Mouse (Mus musculus): Measurements from ENCODE around the gene 2410004B18Rik. TPM values are rescaled to one million over a fixed set of nuclear protein-coding genes. Genes with fewer than 3 reads are reported as not detected.

The 2410004B18Rik gene
- polyA plus RNA-seq, 1 experiment from 2014 or later, result 10.1 TPM

DNA sequence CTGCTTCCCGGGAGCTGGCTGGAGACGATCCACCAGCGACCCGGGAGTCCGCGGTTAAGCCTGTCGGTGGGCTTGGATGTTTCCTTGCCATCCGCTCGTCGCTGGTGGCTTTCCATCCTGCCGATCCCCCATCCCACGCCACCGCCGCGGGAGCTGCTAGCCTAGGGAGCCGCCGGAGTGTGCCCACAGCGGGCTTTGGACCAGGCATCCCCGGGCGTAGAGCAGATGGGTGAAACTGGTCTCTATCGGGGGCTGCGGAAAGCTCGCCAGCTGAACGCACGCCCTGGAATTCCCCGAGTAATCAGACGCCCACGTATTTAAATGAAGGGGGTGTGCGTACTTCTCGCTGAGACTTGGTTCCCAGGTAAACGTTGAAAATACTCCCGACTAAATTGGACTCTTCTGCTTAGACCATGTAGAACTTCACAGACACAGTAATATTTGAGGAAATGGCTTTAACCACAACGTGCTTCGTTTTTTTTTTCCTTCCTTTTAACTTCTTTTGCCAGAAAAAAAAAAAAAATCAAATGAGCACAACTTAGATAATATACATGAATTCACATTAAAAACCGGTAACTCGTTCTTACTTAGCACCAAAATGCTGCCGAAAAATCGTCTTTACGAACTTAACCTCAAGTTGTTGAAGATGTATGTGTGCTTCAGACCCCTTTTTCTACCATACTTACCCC lies 13.0 kb upstream of the 2410004B18Rik start:
- peak; percentile 14 for ATAC-seq
- peaks cover 14% of the 10 kb centered on the region for H3K36me3 ChIP-seq (replicated peaks; ENCODE audit: insufficient read depth, low read length)
- peaks cover 24% of the 10 kb centered on the region for H3K4me1 ChIP-seq (ENCODE audit: insufficient read depth)
- TF ChIP-seq EP300 (IDR thresholded peaks at IDR 0.05; ENCODE audit: low read depth) (no peak), CTCF (IDR thresholded peaks at IDR 0.05; ENCODE audit: low read depth) (no peak)
- no peaks in the 10 kb centered on the region for H3K27me3 ChIP-seq (ENCODE audit: insufficient read depth, low read length)
- peak overlapping the region; percentile 95 for H3K9ac ChIP-seq (replicated peaks)
- H3K4me3 ChIP-seq (ENCODE audit: low read depth, low read length), result peak overlapping the region; percentile 98
- H3K4me2 ChIP-seq (ENCODE audit: low read depth, low read length), result peak overlapping the region; percentile 82
- peak; percentile 61 for DNase-seq
- 3% methylated on average over 38 of the region's 39 CpGs for WGBS (ENCODE audit: insufficient replicate concordance)
- no peaks in the 10 kb centered on the region for H3K9me3 ChIP-seq (ENCODE audit: low read length)
- H3K27ac ChIP-seq (ENCODE audit: low read depth), result peak overlapping the region; percentile 99

DNA sequence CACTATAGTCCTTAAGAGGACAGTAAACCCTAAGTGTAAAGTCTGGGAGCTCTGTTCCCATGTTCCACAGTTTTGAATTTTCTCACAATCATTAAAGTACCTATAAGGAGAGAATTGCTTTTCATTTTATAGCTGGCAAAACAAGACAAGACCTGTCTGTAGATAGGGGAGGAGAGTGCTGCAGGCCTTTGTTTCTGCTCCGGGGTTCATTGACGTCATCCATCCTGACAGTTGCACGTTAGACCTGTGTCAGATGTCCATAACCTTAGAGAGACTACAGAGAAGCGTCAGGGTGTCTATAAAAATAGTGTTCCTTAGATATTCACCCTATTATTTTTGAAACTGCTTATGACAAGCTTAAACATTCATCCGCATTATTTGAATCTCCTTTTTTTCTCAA lies 12.3 kb upstream of the 2410004B18Rik start:
- TF ChIP-seq CTCF (IDR thresholded peaks at IDR 0.05; ENCODE audit: low read depth), result no peak
- no peak for TF ChIP-seq EP300 (IDR thresholded peaks at IDR 0.05; ENCODE audit: low read depth)
- ATAC-seq, result no peak
- Histone ChIP-seq H3K4me2 (ENCODE audit: low read depth, low read length) (peak overlapping the region; percentile 82), H3K9ac (replicated peaks) (peak overlapping the region; percentile 95), H3K4me1 (ENCODE audit: insufficient read depth) (peaks cover 24% of the 10 kb centered on the region), H3K36me3 (replicated peaks; ENCODE audit: insufficient read depth, low read length) (peaks cover 16% of the 10 kb centered on the region), H3K9me3 (ENCODE audit: low read length) (no peaks in the 10 kb centered on the region), H3K4me3 (ENCODE audit: low read depth, low read length) (peak overlapping the region; percentile 98), H3K27ac (ENCODE audit: low read depth) (no peak overlapping the region), H3K27me3 (ENCODE audit: insufficient read depth, low read length) (no peaks in the 10 kb centered on the region)
- WGBS (ENCODE audit: insufficient replicate concordance), result 50% methylated on average over 5 of the region's 5 CpGs
- no peak for DNase-seq

- no peak overlapping the region for H3K4me2 ChIP-seq (ENCODE audit: low read depth, low read length)
- H3K4me3 ChIP-seq (ENCODE audit: low read depth, low read length), result no peak overlapping the region
- no peak for DNase-seq
- no peak overlapping the region for H3K9ac ChIP-seq (replicated peaks)
- no peak overlapping the region for H3K27ac ChIP-seq (ENCODE audit: low read depth)
- ATAC-seq, result no peak
- no peak for TF ChIP-seq CTCF (IDR thresholded peaks at IDR 0.05; ENCODE audit: low read depth)
- TF ChIP-seq EP300 (IDR thresholded peaks at IDR 0.05; ENCODE audit: low read depth), result no peak
- peaks cover 12% of the 10 kb centered on the region for H3K4me1 ChIP-seq (ENCODE audit: insufficient read depth)
- no peaks in the 10 kb centered on the region for H3K9me3 ChIP-seq (ENCODE audit: low read length)
- H3K27me3 ChIP-seq (ENCODE audit: insufficient read depth, low read length), result no peaks in the 10 kb centered on the region
- peaks cover 40% of the 10 kb centered on the region for H3K36me3 ChIP-seq (replicated peaks; ENCODE audit: insufficient read depth, low read length)
- 72% methylated on average over 7 of the region's 7 CpGs for WGBS (ENCODE audit: insufficient replicate concordance)
These were observed 8.1 kb upstream of the 2410004B18Rik start for GRCm38 (mm10) chr3:145929525-145930400.

GRCm38 (mm10) chr3:145933845-145934244 lies 4.0 kb upstream of the 2410004B18Rik start:
- Histone ChIP-seq H3K9me3 (ENCODE audit: low read length) (no peaks in the 10 kb centered on the region), H3K9ac (replicated peaks) (no peak overlapping the region), H3K36me3 (replicated peaks; ENCODE audit: insufficient read depth, low read length) (peaks cover 27% of the 10 kb centered on the region), H3K27ac (ENCODE audit: low read depth) (no peak overlapping the region), H3K27me3 (ENCODE audit: insufficient read depth, low read length) (no peaks in the 10 kb centered on the region), H3K4me3 (ENCODE audit: low read depth, low read length) (no peak overlapping the region), H3K4me2 (ENCODE audit: low read depth, low read length) (no peak overlapping the region), H3K4me1 (ENCODE audit: insufficient read depth) (peaks cover 2% of the 10 kb centered on the region)
- TF ChIP-seq CTCF (IDR thresholded peaks at IDR 0.05; ENCODE audit: low read depth) (no peak), EP300 (IDR thresholded peaks at IDR 0.05; ENCODE audit: low read depth) (no peak)
- ATAC-seq, result no peak
- no peak for DNase-seq
- 49% methylated on average over 9 of the region's 9 CpGs for WGBS (ENCODE audit: insufficient replicate concordance)

DNA sequence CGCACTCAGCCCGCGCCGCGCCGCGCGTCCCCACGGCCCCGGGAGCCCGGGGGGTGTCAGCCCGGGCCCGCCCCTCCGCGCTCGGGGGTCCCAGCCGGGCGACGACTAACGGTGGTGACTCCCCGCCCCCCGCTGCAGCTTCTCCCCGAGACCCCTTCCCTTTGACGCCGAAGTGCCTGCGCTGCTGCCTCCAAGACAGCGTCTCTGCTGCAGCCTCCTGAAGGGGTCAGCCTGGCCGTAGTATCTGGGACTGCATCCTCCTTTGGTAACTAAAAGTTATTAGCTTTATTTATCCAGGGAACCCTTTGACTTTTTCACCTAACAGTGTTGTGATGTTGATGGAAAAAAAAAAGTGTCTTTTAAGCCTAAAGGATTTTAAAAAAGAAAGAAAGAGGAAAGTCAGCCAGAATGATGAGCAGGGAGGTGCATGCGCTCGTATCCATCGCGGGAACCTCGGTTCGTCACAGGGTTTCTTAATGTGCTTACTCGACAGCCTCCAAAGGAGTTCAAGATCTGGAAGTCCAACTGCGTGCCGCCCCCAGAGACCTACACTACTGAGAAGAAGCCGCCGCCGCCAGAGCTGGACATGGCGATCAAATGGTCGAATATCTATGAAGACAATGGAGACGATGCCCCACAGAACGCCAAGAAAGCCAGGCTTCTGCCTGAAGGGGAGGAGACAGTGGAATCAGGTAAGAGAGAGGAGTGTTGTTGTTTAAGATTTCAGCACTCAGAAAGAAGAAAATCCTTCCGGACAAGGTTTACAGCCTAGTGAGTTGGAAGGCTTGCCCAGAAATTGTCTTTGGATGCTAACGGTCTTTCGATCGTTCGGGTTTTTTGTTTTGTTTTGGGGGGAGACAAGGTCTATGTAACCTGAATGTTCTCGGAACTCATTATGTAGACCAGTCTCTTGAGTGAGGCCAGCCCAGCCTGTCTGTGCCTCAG lies 863 bp downstream of the 2410004B18Rik start:
- Histone ChIP-seq H3K27ac (ENCODE audit: low read depth) (peak overlapping the region; percentile 81), H3K9me3 (ENCODE audit: low read length) (no peaks in the 10 kb centered on the region), H3K36me3 (replicated peaks; ENCODE audit: insufficient read depth, low read length) (peaks cover 25% of the 10 kb centered on the region), H3K4me2 (ENCODE audit: low read depth, low read length) (peak overlapping the region; percentile 94), H3K4me3 (ENCODE audit: low read depth, low read length) (peak overlapping the region; percentile 96), H3K27me3 (ENCODE audit: insufficient read depth, low read length) (no peaks in the 10 kb centered on the region), H3K4me1 (ENCODE audit: insufficient read depth) (peaks cover 20% of the 10 kb centered on the region), H3K9ac (replicated peaks) (peak overlapping the region; percentile 95)
- ATAC-seq, result peak; percentile 11
- DNase-seq, result no peak
- TF ChIP-seq CTCF (IDR thresholded peaks at IDR 0.05; ENCODE audit: low read depth), result peak; percentile 17; the same call in 1 of the 2 replicates
- TF ChIP-seq EP300 (IDR thresholded peaks at IDR 0.05; ENCODE audit: low read depth), result no peak
- 23% methylated on average over 41 of the region's 50 CpGs for WGBS (ENCODE audit: insufficient replicate concordance)

Measured in liver, postnatal 0 days (tissue).